Mouse (Mus musculus) olfactory bulb, adult 2 months (tissue): Measurements from ENCODE around the gene Serpina3m. TPM values are rescaled to one million over a fixed set of nuclear protein-coding genes. Genes with fewer than 3 reads are reported as not detected.
"Not testable (repeated sequence)": the region's sequence is repeated elsewhere in the genome, so short reads cannot be mapped to it uniquely, and the experiment has no call there.

Experiments
- H3K27ac ChIP-seq: fragments of 200-500 bp; 2 replicates; pipeline ENCODE4 v1.5.1; 2012; ENCODE audit warnings: low read depth, low read length; ENCODE audit not compliant: insufficient read depth
- H3K4me1 ChIP-seq: fragments of 200-500 bp; 2 replicates; pipeline ENCODE4 v1.6.1; 2012; ENCODE audit warnings: low read length; ENCODE audit not compliant: control insufficient read depth, insufficient read depth
- H3K4me3 ChIP-seq: fragments of 200-500 bp; 2 replicates; pipeline ENCODE4 v1.5.1; 2012; ENCODE audit warnings: mild to moderate bottlenecking, low read depth, low read length, moderate library complexity; ENCODE audit not compliant: insufficient read depth
- CTCF ChIP-seq: fragments of 200-500 bp; IDR thresholded peaks from 2 replicates; pipeline ENCODE4 v1.5.1; 2012; ENCODE audit warnings: low read depth, mild to moderate bottlenecking, low read length, moderate library complexity; ENCODE audit not compliant: insufficient read depth
- POLR2A ChIP-seq: fragments of 200-500 bp; IDR thresholded peaks from 2 replicates; pipeline ENCODE4 v1.6.1; 2012; ENCODE audit warnings: mild to moderate bottlenecking, low read depth, low read length, moderate library complexity; ENCODE audit not compliant: insufficient read depth
- WGBS: fragments of 180-500 bp; shearing (Covaris S2); methylation state at CpG from one replicate; pipeline ENCODE4 v1.1.7; 2018; 5-methylcytosine and 5-hydroxymethylcytosine counted together
- polyA plus RNA-seq: library from polyadenylated mRNA; stranded (reverse); fragments of >200 nt; gene quantifications from 2 replicates; pipeline ENCODE4 v1.2.4, GENCODE M21; 2012; ENCODE audit warnings: low replicate concordance; ENCODE audit not compliant: missing spikeins, insufficient read depth, insufficient read length

The Serpina3m gene
- polyA plus RNA-seq, 1 experiment: not detected

DNA sequence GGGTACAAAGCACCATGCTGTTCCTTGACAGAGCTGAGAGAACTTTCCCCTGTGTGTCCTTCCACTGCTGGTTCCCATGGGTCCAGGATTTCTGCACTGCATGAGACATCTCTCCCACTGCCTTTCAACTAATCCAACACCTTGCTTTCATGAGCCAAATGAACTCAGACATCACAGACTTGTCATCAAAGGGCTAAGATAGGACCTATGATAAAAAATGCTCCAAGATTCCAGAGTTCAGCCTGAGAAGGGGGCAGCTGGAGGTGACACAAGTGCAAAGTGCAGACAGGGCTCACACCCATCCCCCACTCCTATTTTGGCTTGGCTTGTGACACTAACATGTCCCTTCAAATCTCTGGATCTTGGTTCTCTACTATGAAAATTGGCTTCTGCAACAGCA lies 50.2 kb downstream of the Serpina3m start:
- no peak for TF ChIP-seq POLR2A
- TF ChIP-seq CTCF: no peak
- no peak overlapping the region for H3K4me3 ChIP-seq
- no peak overlapping the region for H3K27ac ChIP-seq
- no peaks in the 10 kb centered on the region for H3K4me1 ChIP-seq

DNA sequence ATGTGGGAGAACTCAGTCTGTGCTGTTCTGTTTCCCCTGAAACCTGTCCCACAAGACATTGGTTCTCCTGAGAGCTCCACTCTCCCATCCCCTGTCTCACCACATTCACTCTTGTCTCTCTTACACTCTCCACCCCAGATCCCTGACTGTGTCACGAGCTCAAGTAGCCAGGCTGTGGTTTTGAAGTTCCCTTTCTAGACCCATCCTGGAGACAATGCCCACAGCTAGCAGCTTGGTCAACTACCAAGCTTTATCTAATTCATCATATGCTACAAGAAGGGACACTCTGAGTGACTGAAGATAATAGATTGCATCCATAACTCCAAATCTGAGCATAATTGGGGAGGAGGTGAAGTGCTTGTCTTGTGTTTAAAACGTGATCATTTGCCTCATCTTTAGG lies 52.8 kb downstream of the Serpina3m start:
- H3K27ac ChIP-seq, H3K4me1 ChIP-seq, H3K4me3 ChIP-seq: not testable (repeated sequence)
- 56% methylated on average over 2 of the region's 2 CpGs for WGBS

DNA sequence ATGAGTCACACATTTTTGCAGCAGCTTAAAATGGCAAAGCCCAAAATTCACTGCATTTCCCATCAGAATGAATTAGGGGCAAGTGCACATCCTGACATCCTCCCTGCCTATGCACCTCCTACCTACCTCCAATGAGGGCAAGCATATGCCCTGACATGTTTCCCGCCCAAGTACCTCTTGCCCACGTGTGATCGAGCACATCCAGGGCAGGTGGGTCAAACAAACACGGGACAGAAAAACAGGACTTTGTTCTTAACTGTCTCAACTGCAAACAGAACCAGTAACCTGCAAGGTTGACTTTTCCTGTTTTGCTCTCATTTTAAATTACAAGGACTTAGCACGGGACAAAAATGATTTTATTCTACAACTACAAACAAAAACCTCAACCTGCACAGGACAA lies 65.7 kb downstream of the Serpina3m start:
- Histone ChIP-seq H3K4me3 (no peak overlapping the region), H3K27ac (no peak overlapping the region), H3K4me1 (peaks cover 5% of the 10 kb centered on the region)
- WGBS: 85% methylated on average over 5 of the region's 5 CpGs
- TF ChIP-seq POLR2A (no peak), CTCF (no peak)

DNA sequence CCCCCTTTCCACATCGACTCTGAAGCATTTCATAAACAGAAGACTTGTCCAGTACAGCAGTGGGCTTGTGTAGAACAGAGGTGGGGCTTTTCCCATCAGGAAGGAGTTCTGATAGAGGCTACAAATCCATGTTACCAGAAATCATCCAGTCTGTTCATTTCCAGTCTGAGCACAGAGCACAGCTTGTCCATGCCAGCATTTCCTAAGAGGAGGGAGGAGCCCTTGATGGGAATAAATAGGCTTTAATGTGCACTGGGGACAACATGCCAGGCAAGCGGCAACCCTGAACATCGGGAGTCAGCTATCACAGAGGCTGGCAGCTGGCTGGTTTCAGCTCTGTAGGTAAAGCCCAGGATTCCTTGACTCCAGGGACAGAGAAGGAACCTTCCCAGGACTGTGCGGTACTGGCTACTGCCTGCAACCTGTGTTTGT lies 68.2 kb downstream of the Serpina3m start, which contains the start of gene Serpina3n:
Serpina3n (plus strand) TSS at position 276 of the 432 bp plus-strand sequence.
- H3K4me3 ChIP-seq: no peak within 1 kb of the TSS
- peaks cover 5% of the 10 kb centered on the region for H3K4me1 ChIP-seq
- TF ChIP-seq CTCF (no peak), POLR2A (no peak)
- H3K27ac ChIP-seq: no peak within 1 kb of the TSS
- 20% methylated on average over 4 of the region's 4 CpGs for WGBS

DNA sequence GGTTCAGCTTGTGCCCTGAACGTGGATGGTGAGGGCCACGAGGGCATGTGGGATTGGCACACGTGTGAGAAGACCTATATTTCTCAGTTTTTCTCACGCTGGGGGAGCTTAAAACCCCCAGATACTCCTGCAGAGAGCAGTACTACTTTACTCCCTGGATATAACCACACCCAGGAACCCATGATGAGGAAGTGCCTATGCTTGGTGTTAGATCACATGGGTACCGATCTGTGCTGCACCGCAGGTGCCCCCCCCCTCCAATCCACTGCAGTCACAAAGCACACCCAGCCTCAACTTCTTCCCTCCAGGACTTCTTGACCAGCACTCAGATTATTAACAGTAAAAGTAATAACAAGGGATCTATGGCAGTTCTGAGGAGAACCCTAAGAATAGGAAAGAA lies 74.2 kb downstream of the Serpina3m start:
- TF ChIP-seq POLR2A: no peak
- no peak for TF ChIP-seq CTCF
- Histone ChIP-seq H3K4me3 (no peak overlapping the region), H3K27ac (no peak overlapping the region), H3K4me1 (peaks cover 8% of the 10 kb centered on the region)
- WGBS: 90% methylated on average over 6 of the region's 6 CpGs

DNA sequence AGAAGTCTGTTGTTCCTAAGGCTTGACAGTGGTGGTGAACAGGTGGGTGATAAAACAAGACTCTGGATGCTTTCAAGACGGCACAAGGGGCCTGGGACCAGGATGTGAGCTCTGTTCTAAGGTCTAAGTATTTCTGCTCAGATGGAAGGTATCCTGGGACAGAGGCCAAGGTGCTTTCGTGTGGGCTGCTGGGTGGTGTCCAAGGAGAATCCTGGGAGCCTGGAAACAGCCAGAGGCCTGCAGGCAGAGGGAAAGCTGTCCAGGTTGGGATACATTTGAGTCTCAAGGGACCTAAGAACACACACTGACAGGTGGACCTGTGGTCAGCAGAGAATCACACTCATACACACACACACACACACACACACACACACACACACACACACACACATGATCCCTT lies 76.3 kb downstream of the Serpina3m start:
- H3K4me1 ChIP-seq: peaks cover 13% of the 10 kb centered on the region
- no peak for TF ChIP-seq POLR2A
- TF ChIP-seq CTCF: no peak
- H3K27ac ChIP-seq: no peak overlapping the region
- WGBS: 67% methylated on average over 2 of the region's 2 CpGs
- H3K4me3 ChIP-seq: no peak overlapping the region

DNA sequence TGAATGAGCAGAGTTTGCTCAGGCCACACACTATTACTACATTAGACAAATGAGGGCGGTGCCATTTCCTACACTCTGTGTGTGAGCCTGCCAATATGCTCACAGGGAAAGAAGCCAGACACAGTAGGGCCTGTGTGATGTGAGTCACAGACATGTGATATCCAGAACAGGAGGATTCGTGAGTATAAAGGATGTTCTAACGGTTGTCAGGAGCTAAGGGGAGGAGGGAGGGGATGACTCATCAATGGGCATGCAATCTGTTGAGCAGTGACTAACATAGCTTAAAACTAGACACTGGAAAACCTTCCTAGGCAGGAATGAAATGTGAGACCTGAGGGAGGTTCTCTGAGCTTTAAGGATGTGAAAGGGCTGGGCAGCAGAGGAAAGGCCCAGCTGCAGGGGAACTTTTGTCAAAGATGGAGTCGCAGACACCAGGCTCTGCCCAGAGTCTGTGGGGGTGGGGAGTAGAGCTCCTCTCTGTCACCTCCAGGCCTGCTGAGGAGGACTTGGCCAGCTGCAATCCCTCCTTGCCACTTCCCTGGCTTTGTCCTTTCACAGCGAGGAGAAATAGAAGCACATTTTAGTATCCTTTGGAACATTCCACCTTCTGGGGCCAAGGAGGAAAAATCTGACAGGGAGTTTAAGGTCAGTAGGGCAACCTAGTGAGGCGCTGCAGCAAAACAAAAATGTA lies 77.5 kb downstream of the Serpina3m start:
- Histone ChIP-seq H3K4me1 (peaks cover 13% of the 10 kb centered on the region), H3K4me3 (no peak overlapping the region), H3K27ac (no peak overlapping the region)
- 30% methylated on average over 6 of the region's 6 CpGs for WGBS
- no peak for TF ChIP-seq POLR2A
- TF ChIP-seq CTCF: no peak

DNA sequence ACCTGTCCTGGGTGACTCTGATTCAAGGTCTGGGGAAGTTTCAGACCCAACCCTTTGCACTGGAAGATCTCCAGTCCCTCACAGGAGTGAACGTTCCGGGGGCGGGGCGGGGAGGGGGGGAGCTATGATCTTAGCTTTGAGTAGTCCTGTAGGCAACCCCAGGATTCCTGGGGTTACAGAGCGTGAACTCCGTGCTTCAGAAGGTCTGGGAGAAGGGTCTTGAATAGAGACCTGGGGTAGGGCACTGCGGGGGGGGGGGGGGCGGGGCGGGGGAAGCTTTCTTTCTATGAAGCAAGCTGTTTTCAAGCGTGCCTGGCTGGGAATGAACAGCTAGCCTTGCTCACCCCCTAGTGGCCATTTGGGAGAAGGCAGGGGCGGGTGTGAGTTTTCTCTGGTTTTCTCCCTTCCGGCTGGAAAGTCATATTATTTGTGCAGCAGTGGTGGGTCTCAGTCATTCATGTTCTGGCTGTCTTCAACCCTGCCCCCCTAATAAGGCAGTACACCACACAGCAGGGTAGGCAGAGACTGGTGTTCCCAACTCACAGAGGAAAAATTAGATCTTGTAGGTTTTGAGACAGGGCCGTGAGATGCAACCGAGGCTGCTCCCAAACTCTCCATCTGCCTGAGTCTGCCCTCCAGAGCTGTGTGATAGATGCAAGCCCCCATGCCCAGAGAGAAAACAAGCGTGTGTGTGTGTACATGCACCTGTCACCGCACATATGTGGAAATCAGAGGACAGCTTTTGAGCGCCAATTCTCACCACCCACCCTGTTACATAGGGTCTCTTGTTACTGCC lies 80.3 kb downstream of the Serpina3m start:
- H3K4me1 ChIP-seq: peaks cover 13% of the 10 kb centered on the region
- H3K4me3 ChIP-seq: no peak overlapping the region
- WGBS: 11% methylated on average over 17 of the region's 17 CpGs
- H3K27ac ChIP-seq: no peak overlapping the region
- TF ChIP-seq POLR2A (no peak), CTCF (peak; percentile 49; the same call in 1 of the 2 replicates)

DNA sequence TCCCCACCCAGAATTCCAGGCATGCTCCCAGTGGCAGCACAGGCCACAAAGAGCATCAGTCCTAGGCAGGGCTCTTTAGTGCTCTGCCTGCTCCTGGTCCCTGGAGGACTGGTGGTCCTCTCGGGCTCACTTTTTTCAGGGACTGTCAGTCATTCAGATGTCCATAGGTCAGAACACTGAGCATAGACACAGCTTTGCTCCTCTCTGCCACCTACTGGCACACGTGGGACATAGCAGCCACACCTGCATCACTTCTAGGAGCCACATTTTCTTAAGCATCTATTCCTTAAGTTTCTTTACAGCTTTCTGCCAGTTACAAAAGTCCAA lies 80.8 kb downstream of the Serpina3m start:
- H3K4me3 ChIP-seq: no peak overlapping the region
- no peak overlapping the region for H3K27ac ChIP-seq
- 10% methylated on average over 2 of the region's 2 CpGs for WGBS
- H3K4me1 ChIP-seq: peaks cover 13% of the 10 kb centered on the region
- TF ChIP-seq POLR2A: no peak
- no peak for TF ChIP-seq CTCF
